Mouse (Mus musculus): Measurements from ENCODE around the gene Rd3. TPM values are rescaled to one million over a fixed set of nuclear protein-coding genes. Genes with fewer than 3 reads are reported as not detected.

Rd3 gene
- polyA plus RNA-seq, 1 experiment = 0.06 TPM

Other genes with a start within 250 kb of the Rd3 start
- gene Nek2, start 155.9 kb upstream of the Rd3 start, polyA plus RNA-seq (2012; rRNA removed) = 0.81 and 1.1 TPM in 2 replicates
- gene Slc30a1, start 70.6 kb upstream of the Rd3 start, polyA plus RNA-seq (2012; rRNA removed) = 11.2 and 12.6 TPM in 2 replicates
- gene Traf5, start 115.2 kb downstream of the Rd3 start, polyA plus RNA-seq (2012; rRNA removed) = 50.6 and 60.3 TPM in 2 replicates
- 32.0 and 34.2 TPM in 2 replicates for gene Rcor3, start 160.7 kb downstream of the Rd3 start, polyA plus RNA-seq (2012; rRNA removed)
- gene Kcnh1, start 213.4 kb downstream of the Rd3 start, polyA plus RNA-seq (2012; rRNA removed) = 1.2 and 1.9 TPM in 2 replicates